Mouse (Mus musculus): ENCODE results near the gene Gm10553.
"Not testable (repeated sequence)": the region's sequence is repeated elsewhere in the genome, so short reads cannot be mapped to it uniquely, and the experiment has no call there.

The Gm10553 gene

GRCm38 (mm10) chr1:85099864-85100263 is at the start of gene Gm10553:
Gene Gm10553 (plus strand): TSS chr1:85100164.
- POLR2A ChIA-PET: not testable (repeated sequence)

GRCm38 (mm10) chr1:85071690-85072089 is 28.3 kb upstream of the Gm10553 start:
- POLR2A ChIA-PET: not testable (repeated sequence)

More at GRCm38 (mm10) chr1:85099864-85100263, at the start of gene Gm10553:
- CTCF ChIA-PET: not testable (repeated sequence)

DNA sequence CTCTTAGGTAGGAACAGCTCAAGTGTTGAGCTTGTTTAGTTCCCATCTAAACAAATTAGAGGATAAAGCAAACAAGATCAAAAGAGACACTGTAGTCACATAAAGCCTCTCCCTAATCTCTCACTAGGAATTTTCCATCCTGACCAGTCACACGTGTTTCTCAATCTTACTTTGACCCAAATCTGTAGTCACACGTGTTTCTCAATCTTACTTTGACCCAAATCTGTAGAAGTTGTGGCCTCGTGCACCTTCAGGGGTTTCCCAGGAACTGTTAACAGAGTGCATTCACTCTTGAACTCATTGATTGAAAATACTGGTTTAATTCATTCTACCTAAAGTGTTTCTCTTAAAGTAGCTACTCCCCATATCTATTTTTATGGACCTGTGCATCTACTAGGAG is 26.9 kb upstream of the Gm10553 start:
- CTCF ChIA-PET, POLR2A ChIA-PET: not testable (repeated sequence)

More at GRCm38 (mm10) chr1:85071690-85072089, 28.3 kb upstream of the Gm10553 start:
- CTCF ChIA-PET: not testable (repeated sequence)

GRCm38 (mm10) chr1:85084803-85085202 is 15.2 kb upstream of the Gm10553 start:
- POLR2A ChIA-PET, CTCF ChIA-PET: not testable (repeated sequence)

DNA sequence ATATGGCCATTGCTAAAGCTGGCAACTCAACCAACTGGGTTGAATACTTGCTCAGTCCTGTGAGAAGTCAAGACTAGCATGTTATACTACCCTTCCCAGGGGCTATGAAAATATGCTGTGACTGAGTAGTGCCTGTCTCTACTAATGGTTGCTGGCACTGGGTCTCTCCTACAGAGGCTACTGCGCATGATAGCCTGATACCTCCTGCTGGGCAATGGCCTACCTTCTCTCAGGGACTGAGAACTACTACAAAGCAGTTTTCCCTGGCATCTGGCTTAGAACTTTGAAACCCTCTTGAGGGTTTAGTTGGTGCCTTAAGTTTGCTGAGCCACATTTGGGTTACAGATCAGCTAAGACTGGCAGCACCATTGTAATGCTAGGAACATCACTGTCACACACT is 13.8 kb upstream of the Gm10553 start:
- CTCF ChIA-PET, POLR2A ChIA-PET: not testable (repeated sequence)

DNA sequence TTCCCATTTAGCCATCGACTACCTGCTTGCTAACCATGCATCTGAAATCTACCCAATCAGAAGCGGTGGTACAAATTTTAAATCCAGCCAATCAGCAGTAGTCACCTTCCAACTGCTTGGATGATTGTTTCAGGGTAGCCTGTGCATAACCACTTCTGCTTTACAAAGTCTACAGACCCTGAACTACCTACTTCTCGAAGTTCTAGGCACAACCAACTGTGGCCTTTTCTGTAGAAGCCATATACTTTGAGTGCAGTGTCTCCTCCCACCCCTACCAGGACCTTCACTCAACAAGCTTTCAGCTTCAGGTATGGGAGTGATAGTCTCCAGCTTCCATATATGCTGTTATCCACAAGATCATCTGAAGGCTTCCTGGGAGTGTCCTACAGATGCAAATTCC is 7.8 kb upstream of the Gm10553 start:
- POLR2A ChIA-PET, CTCF ChIA-PET: not testable (repeated sequence)

DNA sequence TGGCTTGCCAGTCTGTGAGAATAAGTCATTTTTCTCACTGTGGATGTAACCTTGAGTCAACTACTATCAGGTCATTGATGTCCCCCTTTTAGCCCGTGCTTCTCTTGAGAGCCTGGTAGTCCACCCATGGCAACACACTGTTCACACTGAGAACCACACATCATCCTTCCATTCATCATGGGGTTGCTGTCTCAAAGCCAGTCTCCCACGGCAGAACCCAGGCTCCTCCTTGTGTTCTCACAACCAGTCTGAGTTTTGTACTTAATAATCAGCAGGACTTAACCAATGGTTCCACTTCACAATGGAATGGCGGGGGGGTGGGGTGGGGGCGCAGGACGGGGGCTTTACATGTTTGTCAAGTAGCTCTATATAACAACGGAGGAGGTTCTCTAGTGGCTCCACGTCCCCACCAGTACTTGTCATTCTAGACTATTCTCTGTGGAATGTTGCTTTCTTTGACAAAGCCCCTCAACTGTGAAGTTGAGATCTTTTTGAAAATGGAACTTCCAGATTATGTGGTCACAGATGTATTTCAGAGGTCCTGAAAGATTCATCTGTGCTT is 6.9 kb upstream of the Gm10553 start:
- POLR2A ChIA-PET, CTCF ChIA-PET: not testable (repeated sequence)

GRCm38 (mm10) chr1:85099081-85099480 is 883 bp upstream of the Gm10553 start:
- POLR2A ChIA-PET, CTCF ChIA-PET: not testable (repeated sequence)

DNA sequence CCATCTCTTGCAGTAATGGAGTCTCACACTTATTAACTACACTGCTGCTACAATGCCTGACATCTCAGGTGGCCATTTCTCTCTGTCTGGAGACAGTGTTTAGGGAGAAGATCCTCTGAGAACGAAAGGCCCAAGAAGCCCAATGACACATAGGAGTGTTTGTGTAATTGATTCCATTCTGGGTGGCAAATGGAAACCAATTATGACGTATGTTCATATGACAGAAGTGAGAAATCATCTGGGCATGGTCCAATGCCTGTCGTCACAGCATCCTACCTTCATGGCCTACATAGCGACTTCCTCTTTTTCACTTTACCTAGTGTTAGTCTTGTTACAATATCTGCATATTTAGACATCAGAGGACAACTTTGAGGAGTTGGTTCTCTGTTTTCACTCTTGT is 1.8 kb downstream of the Gm10553 start:
- POLR2A ChIA-PET, CTCF ChIA-PET: not testable (repeated sequence)

GRCm38 (mm10) chr1:85105336-85105735 is 5.4 kb downstream of the Gm10553 start:
- POLR2A ChIA-PET, CTCF ChIA-PET: not testable (repeated sequence)

- CTCF ChIA-PET, POLR2A ChIA-PET: not testable (repeated sequence)
Measured at GRCm38 (mm10) chr1:85106013-85106412, 6.0 kb downstream of the Gm10553 start.

DNA sequence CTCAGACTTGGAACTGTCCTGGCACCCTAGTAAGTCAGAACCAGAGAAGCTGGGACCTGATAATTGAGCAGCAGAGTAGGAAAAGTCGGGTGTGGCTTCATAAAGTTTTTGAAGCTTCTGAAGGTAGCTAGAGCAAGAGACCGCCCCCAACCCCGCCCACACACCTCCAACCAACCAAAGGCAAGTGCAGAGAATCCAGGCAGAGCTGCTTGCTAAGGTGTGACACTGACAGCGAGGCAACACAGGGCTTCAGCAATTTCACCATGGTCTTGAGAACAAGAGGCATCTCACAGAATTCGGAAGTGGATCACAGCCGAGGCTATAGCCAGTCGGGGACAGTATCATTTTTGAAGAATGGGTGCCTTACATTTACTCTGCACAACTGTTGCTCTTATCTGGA is 9.8 kb downstream of the Gm10553 start, which contains the start of gene A530032D15Rik:
TSS of gene A530032D15Rik (minus strand) at position 101 of the 400 bp plus-strand sequence.
- CTCF ChIA-PET, POLR2A ChIA-PET: not testable (repeated sequence)

DNA sequence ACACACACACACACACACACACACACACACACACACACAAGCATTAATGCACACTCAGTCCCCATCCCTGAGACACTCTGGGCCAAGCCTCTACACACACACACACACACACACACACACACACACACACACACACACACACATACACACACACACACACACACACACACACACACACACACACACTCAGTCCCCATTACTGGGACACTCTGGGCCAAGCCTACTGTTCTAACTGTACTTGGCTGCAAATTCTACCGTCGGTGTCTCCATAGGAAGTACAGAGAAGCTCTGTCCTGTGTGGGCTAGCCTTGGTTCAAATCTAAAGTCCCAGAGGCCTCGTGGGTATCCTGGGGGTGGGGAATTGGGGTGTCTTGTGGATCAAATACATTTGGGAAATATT is 10.9 kb downstream of the Gm10553 start:
- CTCF ChIA-PET, POLR2A ChIA-PET: not testable (repeated sequence)

DNA sequence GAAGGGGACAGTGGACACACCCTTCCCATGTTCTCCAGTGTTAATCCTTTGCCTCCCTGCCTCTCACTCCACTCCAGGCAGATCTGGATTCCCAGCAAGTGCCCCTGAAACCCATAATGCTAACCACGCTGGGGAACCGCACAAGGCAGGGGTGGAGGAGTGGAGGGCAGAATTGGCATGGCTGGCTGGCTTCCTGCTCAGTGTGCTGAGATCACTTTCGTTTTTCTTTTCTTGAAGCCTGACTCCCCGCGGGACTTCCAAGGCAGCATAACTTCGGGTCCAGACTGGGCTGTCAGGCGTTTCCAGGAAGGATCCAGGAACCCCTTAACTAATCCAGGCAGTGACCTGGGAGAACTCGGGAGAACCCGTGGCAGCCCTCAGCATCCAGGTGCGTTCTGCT is 11.6 kb downstream of the Gm10553 start:
- CTCF ChIA-PET, POLR2A ChIA-PET: not testable (repeated sequence)

GRCm38 (mm10) chr1:85112266-85112665 is 12.3 kb downstream of the Gm10553 start:
- POLR2A ChIA-PET, CTCF ChIA-PET: not testable (repeated sequence)

GRCm38 (mm10) chr1:85112889-85113288 is 12.9 kb downstream of the Gm10553 start:
- CTCF ChIA-PET, POLR2A ChIA-PET: not testable (repeated sequence)

GRCm38 (mm10) chr1:85114078-85114477 is 14.1 kb downstream of the Gm10553 start:
- POLR2A ChIA-PET, CTCF ChIA-PET: not testable (repeated sequence)

DNA sequence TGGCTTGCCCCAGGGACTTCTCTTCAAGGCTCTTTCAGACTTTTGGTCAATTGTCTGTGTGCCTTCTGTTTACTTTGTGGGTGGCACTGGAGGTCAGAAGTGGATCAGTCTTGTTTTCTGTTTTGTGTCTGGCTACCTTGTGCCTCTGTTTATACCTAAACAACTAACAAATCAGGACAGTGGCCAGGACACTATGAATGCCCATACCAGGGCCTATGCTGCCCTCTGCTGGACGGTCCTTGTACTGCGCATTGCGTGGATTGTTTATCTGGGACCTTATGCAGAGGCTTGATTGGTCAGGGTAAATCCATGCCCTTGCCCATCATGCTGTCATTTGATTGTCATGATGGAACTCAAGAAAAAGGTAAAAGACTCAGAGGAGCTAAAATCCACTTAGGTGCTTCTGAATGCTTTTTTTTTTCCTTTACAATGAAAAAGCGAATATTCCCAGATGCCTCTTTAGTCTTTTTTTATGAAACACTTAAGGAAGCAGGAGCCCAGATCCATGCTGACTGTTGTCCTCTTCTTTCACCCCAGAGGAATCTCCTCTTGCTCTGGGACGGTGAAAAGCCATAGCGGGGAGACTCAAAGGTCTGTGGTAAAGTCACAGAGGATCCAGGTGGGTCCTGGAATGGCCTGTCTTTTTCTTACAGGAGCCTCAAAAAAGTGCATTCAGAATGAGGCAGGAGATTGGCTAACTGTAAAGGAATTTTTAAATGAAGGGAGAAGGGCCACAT is 14.9 kb downstream of the Gm10553 start:
- CTCF ChIA-PET, POLR2A ChIA-PET: not testable (repeated sequence)

GRCm38 (mm10) chr1:85117537-85117936 is 17.6 kb downstream of the Gm10553 start:
- POLR2A ChIA-PET: interaction anchor here in 1 of 4 experiments (0.6 kb wide), 1 partner anchor 267 kb away, joined by 3 read pairs; no protein-coding TSS in a partner anchor
- CTCF ChIA-PET: not testable (repeated sequence)

GRCm38 (mm10) chr1:85118341-85118740 is 18.4 kb downstream of the Gm10553 start:
- POLR2A ChIA-PET, CTCF ChIA-PET: not testable (repeated sequence)

GRCm38 (mm10) chr1:85121841-85122240 is 21.9 kb downstream of the Gm10553 start:
- CTCF ChIA-PET, POLR2A ChIA-PET: not testable (repeated sequence)

DNA sequence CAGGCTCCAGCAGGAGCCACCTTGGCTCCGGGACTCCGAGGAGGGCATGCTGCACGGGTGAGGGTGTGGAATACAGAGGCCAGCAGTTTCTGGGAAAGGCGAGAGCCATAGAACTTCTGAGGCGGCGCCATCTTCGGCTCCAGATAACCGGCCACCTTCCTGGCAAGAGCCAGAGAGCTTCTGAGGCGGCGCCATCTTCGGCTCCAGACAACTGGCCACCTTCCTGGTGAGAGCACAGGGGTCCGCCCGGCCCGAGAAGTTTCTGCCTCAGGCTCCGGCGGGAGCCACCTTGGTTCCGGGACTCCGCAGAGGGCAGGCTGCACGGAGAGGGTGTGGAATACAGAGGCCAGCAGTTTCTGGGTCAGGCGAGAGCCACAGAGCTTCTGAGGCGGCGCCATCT is 33.7 kb downstream of the Gm10553 start:
- CTCF ChIA-PET, POLR2A ChIA-PET: not testable (repeated sequence)

Measured in embryonic stem cell, embryonic (primary cell).